Mouse (Mus musculus): ENCODE data around the gene Fhdc1. TPM values are rescaled to one million over a fixed set of nuclear protein-coding genes. Genes with fewer than 3 reads are reported as not detected.

The Fhdc1 gene
- 0.38 to 7.3 TPM (median 0.53 TPM) in 3 replicates for total RNA-seq (2017)

GRCm38 (mm10) chr3:84480006-84480897 lies at the start of gene Fhdc1:
Gene Fhdc1 (minus strand): TSS chr3:84480429.
- ATAC-seq (replicated peaks; ENCODE audit: insufficient number of reproducible peaks, low FRiP score, low TSS enrichment, poor library complexity, severe bottlenecking): peak; percentile 27; the same call in 1 of the 2 replicates

GRCm38 (mm10) chr3:84529021-84529420 lies 48.8 kb upstream of the Fhdc1 start:
- ATAC-seq (replicated peaks; ENCODE audit: insufficient number of reproducible peaks, low FRiP score, low TSS enrichment, poor library complexity, severe bottlenecking): no peak

GRCm38 (mm10) chr3:84524952-84525351 lies 44.7 kb upstream of the Fhdc1 start:
- ATAC-seq (replicated peaks; ENCODE audit: insufficient number of reproducible peaks, low FRiP score, low TSS enrichment, poor library complexity, severe bottlenecking): no peak

- no peak for ATAC-seq (replicated peaks; ENCODE audit: insufficient number of reproducible peaks, low FRiP score, low TSS enrichment, poor library complexity, severe bottlenecking)
Observed at GRCm38 (mm10) chr3:84516163-84516562, 35.9 kb upstream of the Fhdc1 start.

- no peak for ATAC-seq (replicated peaks; ENCODE audit: insufficient number of reproducible peaks, low FRiP score, low TSS enrichment, poor library complexity, severe bottlenecking)
Observed at GRCm38 (mm10) chr3:84512774-84513515, 32.7 kb upstream of the Fhdc1 start.

GRCm38 (mm10) chr3:84505193-84505592 lies 25.0 kb upstream of the Fhdc1 start:
- ATAC-seq (replicated peaks; ENCODE audit: insufficient number of reproducible peaks, low FRiP score, low TSS enrichment, poor library complexity, severe bottlenecking): no peak

- peak; percentile 88 for ATAC-seq (replicated peaks; ENCODE audit: insufficient number of reproducible peaks, low FRiP score, low TSS enrichment, poor library complexity, severe bottlenecking)
Observed at GRCm38 (mm10) chr3:84504291-84504690, 24.1 kb upstream of the Fhdc1 start.

- ATAC-seq (replicated peaks; ENCODE audit: insufficient number of reproducible peaks, low FRiP score, low TSS enrichment, poor library complexity, severe bottlenecking): no peak
Observed at GRCm38 (mm10) chr3:84502101-84502500, 21.9 kb upstream of the Fhdc1 start.

GRCm38 (mm10) chr3:84500491-84500890 lies 20.3 kb upstream of the Fhdc1 start:
- no peak for ATAC-seq (replicated peaks; ENCODE audit: insufficient number of reproducible peaks, low FRiP score, low TSS enrichment, poor library complexity, severe bottlenecking)

GRCm38 (mm10) chr3:84497718-84498117 lies 17.5 kb upstream of the Fhdc1 start:
- ATAC-seq (replicated peaks; ENCODE audit: insufficient number of reproducible peaks, low FRiP score, low TSS enrichment, poor library complexity, severe bottlenecking): no peak

GRCm38 (mm10) chr3:84492657-84493056 lies 12.4 kb upstream of the Fhdc1 start:
- no peak for ATAC-seq (replicated peaks; ENCODE audit: insufficient number of reproducible peaks, low FRiP score, low TSS enrichment, poor library complexity, severe bottlenecking)

GRCm38 (mm10) chr3:84492148-84492547 lies 11.9 kb upstream of the Fhdc1 start:
- no peak for ATAC-seq (replicated peaks; ENCODE audit: insufficient number of reproducible peaks, low FRiP score, low TSS enrichment, poor library complexity, severe bottlenecking)

- ATAC-seq (replicated peaks; ENCODE audit: insufficient number of reproducible peaks, low FRiP score, low TSS enrichment, poor library complexity, severe bottlenecking): no peak
Observed at GRCm38 (mm10) chr3:84488716-84489115, 8.5 kb upstream of the Fhdc1 start.

GRCm38 (mm10) chr3:84484891-84485290 lies 4.7 kb upstream of the Fhdc1 start:
- ATAC-seq (replicated peaks; ENCODE audit: insufficient number of reproducible peaks, low FRiP score, low TSS enrichment, poor library complexity, severe bottlenecking): no peak

- ATAC-seq (replicated peaks; ENCODE audit: insufficient number of reproducible peaks, low FRiP score, low TSS enrichment, poor library complexity, severe bottlenecking): no peak
Observed at GRCm38 (mm10) chr3:84484333-84484732, 4.1 kb upstream of the Fhdc1 start.

- ATAC-seq (replicated peaks; ENCODE audit: insufficient number of reproducible peaks, low FRiP score, low TSS enrichment, poor library complexity, severe bottlenecking): no peak
Observed at GRCm38 (mm10) chr3:84482121-84482520, 1.9 kb upstream of the Fhdc1 start.

GRCm38 (mm10) chr3:84481104-84481503 lies 875 bp upstream of the Fhdc1 start:
- ATAC-seq (replicated peaks; ENCODE audit: insufficient number of reproducible peaks, low FRiP score, low TSS enrichment, poor library complexity, severe bottlenecking): no peak

- no peak for ATAC-seq (replicated peaks; ENCODE audit: insufficient number of reproducible peaks, low FRiP score, low TSS enrichment, poor library complexity, severe bottlenecking)
Observed at GRCm38 (mm10) chr3:84479293-84480005, 780 bp downstream of the Fhdc1 start.

GRCm38 (mm10) chr3:84478896-84479292 lies 1.3 kb downstream of the Fhdc1 start:
- no peak for ATAC-seq (replicated peaks; ENCODE audit: insufficient number of reproducible peaks, low FRiP score, low TSS enrichment, poor library complexity, severe bottlenecking)

Data from monocyte, adult 5-6 weeks (primary cell).